Mouse (Mus musculus) thymus, adult 2 months (tissue): Measurements from ENCODE around the gene Kbtbd12. TPM values are rescaled to one million over a fixed set of nuclear protein-coding genes. Genes with fewer than 3 reads are reported as not detected.

Experiments
- DNase-seq: peaks from one replicate; pipeline ENCODE4 v3.0.0; 2021
- H3K27ac ChIP-seq: fragments of 200-500 bp; 2 replicates; pipeline ENCODE4 v1.5.1; 2012; ENCODE audit warnings: low read length, control low read depth; ENCODE audit not compliant: control insufficient read depth, insufficient read depth
- H3K27me3 ChIP-seq: fragments of 200-500 bp; 2 replicates; pipeline ENCODE4 v1.6.1; 2012; ENCODE audit warnings: mild to moderate bottlenecking, low read length, moderate library complexity, mixed read lengths; ENCODE audit not compliant: control insufficient read depth, insufficient read depth
- H3K36me3 ChIP-seq: fragments of 200-500 bp; 2 replicates; pipeline ENCODE4 v1.6.1; 2012; ENCODE audit warnings: mild to moderate bottlenecking, low read length, moderate library complexity; ENCODE audit not compliant: control insufficient read depth, insufficient read depth
- H3K4me1 ChIP-seq: fragments of 200-500 bp; replicated peaks from 2 replicates; pipeline ENCODE4 v1.6.1; 2012; ENCODE audit warnings: low read length; ENCODE audit not compliant: control insufficient read depth, insufficient read depth
- H3K4me3 ChIP-seq: fragments of 200-500 bp; 2 replicates; pipeline ENCODE4 v1.5.1; 2012; ENCODE audit warnings: mild to moderate bottlenecking, low read length, control low read depth, moderate library complexity; ENCODE audit not compliant: control insufficient read depth, insufficient read depth
- CTCF ChIP-seq: fragments of 200-500 bp; IDR thresholded peaks from 2 replicates; pipeline ENCODE4 v1.5.1; 2012; ENCODE audit warnings: mild to moderate bottlenecking, control low read depth, low read length, moderate library complexity, borderline replicate concordance; ENCODE audit not compliant: control insufficient read depth, poor library complexity, insufficient read depth; ENCODE audit errors: extremely low read depth
- POLR2A ChIP-seq: fragments of 200-500 bp; IDR thresholded peaks from 2 replicates; pipeline ENCODE4 v1.6.1; 2012; ENCODE audit warnings: mild to moderate bottlenecking, low read length, control low read depth, moderate library complexity; ENCODE audit not compliant: control insufficient read depth, poor library complexity, insufficient read depth; ENCODE audit errors: extremely low read depth
- WGBS: fragments of 180-500 bp; shearing (Covaris S2); methylation state at CpG from one replicate; pipeline ENCODE4 v1.1.7; 2018; 5-methylcytosine and 5-hydroxymethylcytosine counted together
- polyA plus RNA-seq: library from polyadenylated mRNA; depleted of rRNA; stranded (reverse); fragments of >200 nt; gene quantifications from 2 replicates; pipeline ENCODE4 v1.2.3, GENCODE M21; 2012

Kbtbd12 gene
- polyA plus RNA-seq, 1 experiment: 1.1 TPM

- WGBS: 90% methylated on average over 7 of the region's 7 CpGs
- Histone ChIP-seq H3K27me3 (no peaks in the 10 kb centered on the region), H3K36me3 (no peaks in the 10 kb centered on the region), H3K27ac (no peak overlapping the region), H3K4me1 (no peaks in the 10 kb centered on the region), H3K4me3 (no peak overlapping the region)
- no peak for DNase-seq
- TF ChIP-seq POLR2A: no peak
- TF ChIP-seq CTCF: no peak
These were observed 49.0 kb downstream of the Kbtbd12 start for GRCm38 (mm10) chr6:88588581-88589256.

DNA sequence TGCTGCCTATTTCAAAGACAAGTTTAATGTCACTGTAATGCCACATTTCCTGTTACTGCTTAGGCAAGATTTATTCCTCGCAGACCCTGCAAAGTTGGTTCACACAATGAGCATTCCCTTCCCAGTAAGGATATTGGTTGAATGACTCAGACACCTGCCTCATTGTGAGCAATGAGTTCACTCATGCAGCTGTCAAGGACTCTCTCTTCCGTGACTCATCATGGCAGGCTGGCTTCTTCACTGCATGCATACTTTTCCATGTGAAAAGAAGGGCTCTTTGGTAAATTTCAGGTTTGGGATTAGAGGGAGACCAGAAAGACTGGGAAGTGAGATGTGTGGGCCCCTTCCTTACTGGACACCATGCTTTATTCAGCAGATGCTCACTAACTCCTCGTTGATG is 50.7 kb downstream of the Kbtbd12 start:
- Histone ChIP-seq H3K4me1 (no peaks in the 10 kb centered on the region), H3K27ac (no peak overlapping the region), H3K4me3 (no peak overlapping the region), H3K36me3 (no peaks in the 10 kb centered on the region), H3K27me3 (no peaks in the 10 kb centered on the region)
- TF ChIP-seq CTCF (no peak), POLR2A (no peak)
- 87% methylated on average over 3 of the region's 3 CpGs for WGBS
- DNase-seq: no peak

DNA sequence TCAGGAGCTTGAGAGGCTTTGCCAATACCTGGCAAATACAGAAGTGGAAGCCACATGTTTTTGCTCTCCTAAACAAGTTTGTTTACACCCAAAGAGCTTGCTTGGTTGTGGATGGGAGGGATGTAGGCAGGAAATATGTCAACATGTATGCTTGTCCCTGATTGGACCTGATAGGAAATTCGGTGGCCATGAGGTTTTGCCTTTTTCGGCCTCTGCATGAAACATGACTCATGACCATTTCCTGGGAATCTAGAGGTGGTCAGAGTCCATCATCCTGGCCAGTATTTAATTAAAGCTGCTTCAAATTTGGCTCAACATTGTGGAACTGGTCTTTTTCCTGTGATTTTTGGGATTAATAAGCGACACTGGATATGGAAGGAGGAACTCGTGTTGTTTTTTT is 53.8 kb downstream of the Kbtbd12 start:
- Histone ChIP-seq H3K4me3 (no peak overlapping the region), H3K36me3 (no peaks in the 10 kb centered on the region), H3K27ac (no peak overlapping the region), H3K4me1 (no peaks in the 10 kb centered on the region), H3K27me3 (no peaks in the 10 kb centered on the region)
- 57% methylated on average over 4 of the region's 4 CpGs for WGBS
- no peak for DNase-seq
- TF ChIP-seq CTCF (no peak), POLR2A (no peak)

DNA sequence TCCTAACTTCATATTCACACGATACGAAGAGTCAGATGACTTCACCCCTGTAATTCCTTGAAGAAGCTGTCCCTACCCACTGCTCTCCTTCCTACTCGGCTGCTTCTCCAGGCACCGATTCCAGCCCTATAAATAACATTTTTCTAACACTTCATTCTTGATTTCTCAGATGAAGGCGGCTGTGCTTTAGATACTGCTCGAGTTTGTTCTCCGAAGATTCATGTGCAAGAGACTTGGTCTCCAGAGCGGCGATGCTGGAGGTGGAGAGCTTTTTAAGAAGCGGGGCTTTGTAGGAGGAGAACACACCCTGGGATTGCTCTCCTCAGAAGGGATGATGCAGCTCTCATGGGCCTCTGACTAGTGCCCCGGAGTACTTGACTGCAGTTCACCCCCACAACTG is 61.3 kb downstream of the Kbtbd12 start:
- no peak for DNase-seq
- no peaks in the 10 kb centered on the region for H3K27me3 ChIP-seq
- no peak overlapping the region for H3K4me3 ChIP-seq
- no peaks in the 10 kb centered on the region for H3K36me3 ChIP-seq
- no peak overlapping the region for H3K27ac ChIP-seq
- no peak for TF ChIP-seq POLR2A
- TF ChIP-seq CTCF: no peak
- WGBS: 97% methylated on average over 11 of the region's 11 CpGs
- H3K4me1 ChIP-seq: no peaks in the 10 kb centered on the region

GRCm38 (mm10) chr6:88566676-88567075 is 71.1 kb downstream of the Kbtbd12 start:
- H3K27me3 ChIP-seq: no peaks in the 10 kb centered on the region
- no peak for DNase-seq
- H3K4me1 ChIP-seq: no peaks in the 10 kb centered on the region
- 64% methylated on average over 7 of the region's 7 CpGs for WGBS
- TF ChIP-seq POLR2A (no peak), CTCF (no peak)
- no peak overlapping the region for H3K27ac ChIP-seq
- no peak overlapping the region for H3K4me3 ChIP-seq
- H3K36me3 ChIP-seq: no peaks in the 10 kb centered on the region

- TF ChIP-seq POLR2A (no peak), CTCF (no peak)
- no peak for DNase-seq
- Histone ChIP-seq H3K36me3 (no peaks in the 10 kb centered on the region), H3K27me3 (no peaks in the 10 kb centered on the region), H3K4me1 (no peaks in the 10 kb centered on the region), H3K27ac (no peak overlapping the region), H3K4me3 (no peak overlapping the region)
- WGBS: 58% methylated on average over 6 of the region's 6 CpGs
These were observed 72.7 kb downstream of the Kbtbd12 start for GRCm38 (mm10) chr6:88565033-88565432.

GRCm38 (mm10) chr6:88560156-88560555 is 77.6 kb downstream of the Kbtbd12 start:
- no peak for DNase-seq
- no peak overlapping the region for H3K27ac ChIP-seq
- 92% methylated on average over 4 of the region's 4 CpGs for WGBS
- H3K27me3 ChIP-seq: no peaks in the 10 kb centered on the region
- TF ChIP-seq CTCF (no peak), POLR2A (no peak)
- H3K36me3 ChIP-seq: no peaks in the 10 kb centered on the region
- no peaks in the 10 kb centered on the region for H3K4me1 ChIP-seq
- H3K4me3 ChIP-seq: no peak overlapping the region
